Mouse (Mus musculus) urinary bladder, postnatal 14 days (tissue): ENCODE measurements around the gene Rtn4rl1.

Experiments
- DNase-seq: peaks from one replicate; pipeline ENCODE4 v3.0.0; 2021; ENCODE audit warnings: low spot score

Gene Rtn4rl1

GRCm38 (mm10) chr11:75189713-75190370 is 3.7 kb upstream of the Rtn4rl1 start:
- no peak for DNase-seq

- peak; percentile 86 for DNase-seq
Observed at GRCm38 (mm10) chr11:75190371-75190724, 3.2 kb upstream of the Rtn4rl1 start.

- DNase-seq, result no peak
Observed at GRCm38 (mm10) chr11:75190905-75191441, 2.6 kb upstream of the Rtn4rl1 start, which contains the start of gene Dph1. Gene Dph1 (minus strand): TSS chr11:75191241.

- no peak for DNase-seq
Observed at GRCm38 (mm10) chr11:75191841-75192240, 1.7 kb upstream of the Rtn4rl1 start.

- DNase-seq, result peak; percentile 91
Observed at GRCm38 (mm10) chr11:75192336-75193214, 1.0 kb upstream of the Rtn4rl1 start.

GRCm38 (mm10) chr11:75194121-75194849 is 702 bp downstream of the Rtn4rl1 start:
- DNase-seq, result no peak

- peak; percentile 49 for DNase-seq
Observed at GRCm38 (mm10) chr11:75194850-75195461, 1.4 kb downstream of the Rtn4rl1 start.

GRCm38 (mm10) chr11:75196131-75196530 is 2.5 kb downstream of the Rtn4rl1 start:
- no peak for DNase-seq

GRCm38 (mm10) chr11:75197956-75198355 is 4.4 kb downstream of the Rtn4rl1 start:
- no peak for DNase-seq

GRCm38 (mm10) chr11:75198792-75199191 is 5.2 kb downstream of the Rtn4rl1 start:
- DNase-seq, result no peak

GRCm38 (mm10) chr11:75199951-75200350 is 6.4 kb downstream of the Rtn4rl1 start:
- no peak for DNase-seq

- DNase-seq, result no peak
Observed at GRCm38 (mm10) chr11:75200935-75201334, 7.4 kb downstream of the Rtn4rl1 start.

- DNase-seq, result no peak
Observed at GRCm38 (mm10) chr11:75201721-75202120, 8.1 kb downstream of the Rtn4rl1 start.

GRCm38 (mm10) chr11:75203926-75204325 is 10.3 kb downstream of the Rtn4rl1 start:
- no peak for DNase-seq

GRCm38 (mm10) chr11:75204472-75204871 is 10.9 kb downstream of the Rtn4rl1 start:
- no peak for DNase-seq

GRCm38 (mm10) chr11:75206347-75206746 is 12.8 kb downstream of the Rtn4rl1 start:
- DNase-seq, result no peak

GRCm38 (mm10) chr11:75209363-75209762 is 15.8 kb downstream of the Rtn4rl1 start:
- no peak for DNase-seq

- DNase-seq, result no peak
Observed at GRCm38 (mm10) chr11:75210093-75210492, 16.5 kb downstream of the Rtn4rl1 start.

- no peak for DNase-seq
Observed at GRCm38 (mm10) chr11:75210755-75211154, 17.2 kb downstream of the Rtn4rl1 start.

GRCm38 (mm10) chr11:75212031-75212667 is 18.6 kb downstream of the Rtn4rl1 start:
- no peak for DNase-seq

- DNase-seq, result no peak
Observed at GRCm38 (mm10) chr11:75212876-75213275, 19.3 kb downstream of the Rtn4rl1 start.
